Mouse (Mus musculus) C2C12 (cell line): ENCODE results near the gene Cog4. TPM values are rescaled to one million over a fixed set of nuclear protein-coding genes. Genes with fewer than 3 reads are reported as not detected.
"Not testable (repeated sequence)": the region's sequence is repeated elsewhere in the genome, so short reads cannot be mapped to it uniquely, and the experiment has no call there.

ENCODE experiments used
- H3K27me3 ChIP-seq: one replicate; pipeline ENCODE4 v1.6.1; 2011; ENCODE audit not compliant: control insufficient read depth, insufficient read depth, insufficient read length
- H3K36me3 ChIP-seq: one replicate; pipeline ENCODE4 v1.6.1; 2011; ENCODE audit not compliant: control insufficient read depth, insufficient read depth
- H3K4me3 ChIP-seq: one replicate; pipeline ENCODE4 v1.5.1; 2011; ENCODE audit warnings: mild to moderate bottlenecking, control low read depth; ENCODE audit not compliant: poor library complexity, insufficient read depth, severe bottlenecking
- H3K79me2 ChIP-seq: one replicate; pipeline ENCODE4 v1.6.1; 2011; ENCODE audit not compliant: control insufficient read depth, insufficient read depth
- H3K79me3 ChIP-seq: one replicate; pipeline ENCODE4 v1.6.1; 2011; ENCODE audit warnings: low read depth, control low read depth
- H3ac ChIP-seq: one replicate; pipeline ENCODE3; 2011; ENCODE audit warnings: low read depth; ENCODE audit not compliant: control insufficient read depth, insufficient read length
- CEBPB ChIP-seq: IDR thresholded peaks from one replicate; pipeline ENCODE4 v1.6.1; 2011; ENCODE audit warnings: low read depth, mild to moderate bottlenecking, control low read depth, moderate library complexity
- CTCF ChIP-seq: IDR thresholded peaks from one replicate; pipeline ENCODE4 v1.5.1; 2011; ENCODE audit not compliant: control insufficient read depth, insufficient read depth, insufficient read length
- FOSL1 ChIP-seq: IDR thresholded peaks from one replicate; pipeline ENCODE4 v1.8.0; 2011; ENCODE audit warnings: mild to moderate bottlenecking, low read length; ENCODE audit not compliant: poor library complexity, insufficient read depth, severe bottlenecking
- MAX ChIP-seq: IDR thresholded peaks from one replicate; pipeline ENCODE4 v1.6.1; 2011; ENCODE audit warnings: mild to moderate bottlenecking, control low read depth
- MYOD1 ChIP-seq: IDR thresholded peaks from one replicate; pipeline ENCODE4 v1.6.1; 2011; ENCODE audit warnings: low read depth; ENCODE audit not compliant: control insufficient read depth, insufficient read length
- MYOG ChIP-seq: IDR thresholded peaks from one replicate; pipeline ENCODE4 v1.6.1; 2011; ENCODE audit not compliant: control insufficient read depth, insufficient read length; ENCODE audit errors: extremely low read depth
- USF1 ChIP-seq: IDR thresholded peaks from one replicate; pipeline ENCODE4 v1.6.1; 2011; ENCODE audit warnings: low read depth, mild to moderate bottlenecking, control low read depth, moderate library complexity
- polyA plus RNA-seq: library from polyadenylated mRNA; unstranded; fragments of >200 nt; fragmentation: generic; extraction: Trizol; gene quantifications from one replicate; pipeline ENCODE4 v1.2.1, GENCODE M21; 2012; ENCODE audit warnings: missing spikeins

Gene Cog4
- polyA plus RNA-seq, 1 experiment, result 36.9 TPM

- TF ChIP-seq MAX, result no peak
- TF ChIP-seq USF1, result no peak
- no peak for TF ChIP-seq MYOG
- TF ChIP-seq CEBPB, result no peak
- no peak for TF ChIP-seq FOSL1
- TF ChIP-seq MYOD1, result no peak
- TF ChIP-seq CTCF, result no peak
- Histone ChIP-seq H3K27me3 (no peaks in the 10 kb centered on the region), H3K79me2 (no peaks in the 10 kb centered on the region), H3ac (no peak overlapping the region), H3K36me3 (peaks cover 89% of the 10 kb centered on the region), H3K79me3 (no peaks in the 10 kb centered on the region), H3K4me3 (no peak overlapping the region)
Observed at GRCm38 (mm10) chr8:110856760-110857461, 10.5 kb downstream of the Cog4 start.

DNA sequence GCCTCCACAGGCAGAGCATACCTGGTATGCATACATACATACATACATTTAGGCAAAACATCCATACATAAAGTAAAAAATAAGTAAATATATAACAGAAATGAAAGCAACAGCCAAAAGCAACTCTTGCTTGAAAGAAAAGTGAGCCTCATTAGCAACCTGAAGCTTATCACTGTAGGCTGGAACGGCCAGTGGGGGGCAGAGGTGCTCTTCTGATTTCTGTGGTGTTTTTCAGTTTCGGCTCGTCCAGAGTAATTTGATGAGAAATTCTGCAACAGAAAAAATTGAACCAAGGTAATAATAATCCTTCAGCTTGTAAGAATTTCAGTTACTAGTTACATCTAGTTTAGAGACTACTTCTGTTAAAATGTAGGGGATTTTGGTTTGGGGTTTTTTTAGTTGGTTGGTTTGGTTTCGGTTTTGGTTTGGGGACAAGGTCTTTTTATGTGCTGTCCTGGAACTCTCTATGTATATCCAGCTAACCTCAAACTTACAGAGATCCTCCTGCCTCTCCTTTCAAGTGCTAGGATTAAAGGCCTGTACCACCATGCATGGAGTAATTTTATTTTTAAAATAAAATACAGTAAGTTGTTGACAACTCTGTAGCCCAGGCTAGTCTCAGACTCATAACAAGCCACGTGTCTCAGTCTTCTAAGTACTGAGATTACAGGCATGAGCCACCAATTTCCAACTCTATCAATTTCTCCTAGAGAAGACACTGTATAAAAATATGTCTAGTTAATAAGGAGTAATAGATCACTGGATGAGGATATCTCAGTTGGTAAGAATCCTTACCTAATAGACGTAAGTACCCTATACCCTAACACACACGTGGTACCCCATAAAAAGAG is 13.5 kb downstream of the Cog4 start:
- H3K4me3 ChIP-seq, result no peak overlapping the region
- no peak overlapping the region for H3ac ChIP-seq
- no peaks in the 10 kb centered on the region for H3K27me3 ChIP-seq
- no peaks in the 10 kb centered on the region for H3K79me2 ChIP-seq
- TF ChIP-seq USF1 (no peak), CTCF (no peak), MYOG (no peak), MAX (no peak), FOSL1 (no peak), CEBPB (no peak), MYOD1 (no peak)
- peaks cover 84% of the 10 kb centered on the region for H3K36me3 ChIP-seq
- H3K79me3 ChIP-seq, result no peaks in the 10 kb centered on the region

DNA sequence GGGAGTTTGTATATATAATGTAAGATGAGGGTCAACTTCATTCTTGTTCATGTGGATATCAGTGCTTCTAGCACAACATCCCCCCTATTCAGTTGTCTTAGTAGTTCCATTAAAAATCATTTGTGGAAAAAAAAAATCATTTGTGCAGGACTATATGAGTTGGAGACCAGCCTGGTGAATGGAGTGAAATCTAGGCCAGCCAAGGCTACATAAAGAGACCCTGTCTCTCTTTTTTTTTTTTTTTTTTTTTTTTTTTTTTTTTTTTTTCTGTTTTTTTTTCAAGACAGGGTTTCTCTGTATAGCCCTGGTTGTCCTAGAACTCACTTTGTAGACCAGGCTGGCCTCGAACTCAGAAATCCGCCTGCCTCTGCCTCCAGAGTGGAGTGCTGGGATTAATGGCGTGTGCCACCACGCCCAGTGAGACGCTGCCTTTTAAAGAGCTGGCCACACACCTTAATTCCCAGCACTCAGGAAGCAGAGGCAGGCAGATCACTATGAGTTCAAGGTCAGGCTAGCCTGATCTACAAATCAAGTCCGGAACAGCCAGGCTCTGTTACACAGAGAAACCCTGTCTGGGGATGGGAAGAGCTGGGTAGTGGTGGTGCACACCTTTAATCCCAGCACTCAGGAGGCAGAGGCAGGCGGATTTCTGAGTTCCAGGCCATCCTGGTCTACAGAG is 15.1 kb downstream of the Cog4 start:
- not testable (repeated sequence) for H3ac ChIP-seq, H3K27me3 ChIP-seq, H3K79me2 ChIP-seq, H3K4me3 ChIP-seq, H3K79me3 ChIP-seq
- H3K36me3 ChIP-seq, result peaks cover 80% of the 10 kb centered on the region

DNA sequence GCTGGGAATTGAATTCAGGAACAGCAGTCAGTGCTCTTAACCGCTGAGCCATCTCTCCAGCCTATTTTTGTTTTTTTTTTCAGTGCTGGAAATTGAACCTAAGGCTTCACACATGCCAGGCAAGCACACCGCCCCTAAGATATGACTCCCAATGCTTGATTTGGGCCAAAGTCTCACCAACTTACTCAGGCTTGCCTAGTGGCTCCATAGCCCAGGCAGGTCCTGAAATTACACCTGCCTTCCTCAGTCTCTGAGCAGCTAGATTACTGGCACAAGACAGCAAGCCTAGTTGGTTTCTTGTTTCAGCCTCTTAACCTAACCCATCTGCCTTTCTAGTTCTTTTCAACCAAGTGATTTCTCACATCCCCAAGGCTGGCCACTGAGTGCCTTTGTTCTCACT is 24.1 kb downstream of the Cog4 start:
- Histone ChIP-seq H3K36me3 (peaks cover 68% of the 10 kb centered on the region), H3K79me3 (no peaks in the 10 kb centered on the region), H3K27me3 (no peaks in the 10 kb centered on the region), H3K4me3 (no peak overlapping the region), H3K79me2 (no peaks in the 10 kb centered on the region), H3ac (no peak overlapping the region)
- no peak for TF ChIP-seq MAX
- TF ChIP-seq MYOG, result no peak
- TF ChIP-seq MYOD1, result no peak
- no peak for TF ChIP-seq CEBPB
- no peak for TF ChIP-seq CTCF
- TF ChIP-seq FOSL1, result no peak
- no peak for TF ChIP-seq USF1

DNA sequence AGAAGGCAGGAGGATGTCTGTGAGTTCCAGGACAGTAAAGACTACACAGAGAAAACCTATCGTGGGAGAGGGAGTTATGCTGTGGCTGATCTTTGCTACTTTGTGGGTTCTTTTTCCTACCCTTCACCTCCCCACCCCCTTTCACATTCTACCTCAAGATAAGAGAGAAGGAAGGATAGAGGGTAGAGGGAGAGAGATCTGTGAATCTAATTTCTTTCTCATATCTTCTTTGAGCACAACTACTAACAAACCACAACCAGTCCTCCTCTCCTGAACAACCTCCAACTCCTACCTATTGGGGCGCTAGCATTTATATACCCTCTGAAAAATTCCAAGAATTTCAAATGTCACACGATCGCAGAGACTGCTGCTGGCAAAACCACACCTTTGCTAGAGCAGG is 31.5 kb downstream of the Cog4 start:
- Histone ChIP-seq H3K36me3 (peaks cover 65% of the 10 kb centered on the region), H3K4me3 (no peak overlapping the region), H3ac (no peak overlapping the region), H3K79me3 (no peaks in the 10 kb centered on the region), H3K79me2 (no peaks in the 10 kb centered on the region), H3K27me3 (no peaks in the 10 kb centered on the region)
- TF ChIP-seq MAX (no peak), FOSL1 (no peak), USF1 (no peak), CEBPB (no peak), MYOG (no peak), CTCF (no peak), MYOD1 (no peak)
